ENCODE assay signal across 8 mouse cellular contexts in genomic region chr17:35556812-35557211, GRCm38 (mm10). TPM values are rescaled to one million over a fixed set of nuclear protein-coding genes. Genes with fewer than 3 reads are reported as not detected.
DNase-seq lines count a peak whose midpoint lies in the region; ATAC-seq and TF ChIP-seq lines count a peak whose summit lies in the region.
"Had no signal": no experiment of that assay in that cellular context is flagged by ENCODE, and none has a peak within 500 bp of the region (broad histone marks: within the 10 kb centered on the region; RNA-seq: fewer than 3 reads in every experiment).

No protein-coding gene starts in this region.

- no peak overlapping the region for H3K9ac ChIP-seq in lung, postnatal 0 days (replicated peaks; ENCODE audit: low read depth)

- peak; percentile 53 to 71 for ATAC-seq in hematopoietic stem cell, adult 5-6 weeks (replicated peaks in 1 of 2; ENCODE audit: insufficient read depth in 1 of 2, low FRiP score in 2 of 2, low TSS enrichment in 1 of 2, low read depth in 1 of 2, poor library complexity in 2 of 2, severe bottlenecking in 2 of 2)
- ATAC-seq in lung, postnatal 0 days: peak; percentile 73

- no peak for TF ChIP-seq EP300 in lung, postnatal 0 days (IDR thresholded peaks at IDR 0.05)

- H3K4me1 ChIP-seq in lung, postnatal 0 days (ENCODE audit: insufficient read depth, low read depth, low read length): no peaks in the 10 kb centered on the region

- DNase-seq in layer of hippocampus, adult 11-12 months (ENCODE audit: low spot score): peak; percentile 43
- DNase-seq in layer of hippocampus, adult 9-11 months: no peak
- peak; percentile 37 to 45 for DNase-seq in CD8-positive naive resting alpha-beta T cell, adult 2 months (ENCODE audit: low read depth in 2 of 2, low spot score in 2 of 2)
- peak; percentile 94 for DNase-seq in NIH3T3 (ENCODE audit: low read depth)
- DNase-seq in lung, postnatal 0 days (ENCODE audit: low spot score): peak; percentile 78
- DNase-seq in thymus, postnatal 25 days: peak; percentile 64

- no peak overlapping the region for H3K4me2 ChIP-seq in lung, postnatal 0 days (replicated peaks; ENCODE audit: low read depth, low read length)

- TF ChIP-seq CTCF in lung, postnatal 0 days (IDR thresholded peaks at IDR 0.05): peak; percentile 92

- H3K4me3 ChIP-seq in lung, postnatal 0 days (ENCODE audit: low read depth, low read length): no peak overlapping the region

- no peaks in the 10 kb centered on the region for H3K36me3 ChIP-seq in lung, postnatal 0 days (ENCODE audit: insufficient read depth, low read length)

- no peaks in the 10 kb centered on the region for H3K9me3 ChIP-seq in lung, postnatal 0 days (ENCODE audit: low read length)

- no peaks in the 10 kb centered on the region for H3K27me3 ChIP-seq in lung, postnatal 0 days (replicated peaks; ENCODE audit: insufficient read depth, low read length)

- no peak overlapping the region for H3K27ac ChIP-seq in lung, postnatal 0 days (ENCODE audit: low read length)

- 23% methylated on average over 5 of the region's 5 CpGs for WGBS in lung, postnatal 0 days

RNA-seq across cellular contexts. Expression of gene Cdsn, which starts 4.9 kb away (rescaled TPM):
- total RNA-seq in hematopoietic stem cell, adult 5-6 weeks (2017): not detected in 2 replicates
- 0.04 TPM in 1 of 2 replicates, not detected in the other for polyA plus RNA-seq in lung, postnatal 0 days (2015; fragmentation: Nextera tagmentation; extraction: Ambion mirVana)

RNA-seq across cellular contexts. Expression of gene 2300002M23Rik, which starts 10.4 kb away (rescaled TPM):
- total RNA-seq in hematopoietic stem cell, adult 5-6 weeks (2017): not detected in 2 replicates
- not detected in 2 replicates for polyA plus RNA-seq in lung, postnatal 0 days (2015; fragmentation: Nextera tagmentation; extraction: Ambion mirVana)

RNA-seq across cellular contexts. Expression of gene Psors1c2, which starts 23.8 kb away (rescaled TPM):
- total RNA-seq in hematopoietic stem cell, adult 5-6 weeks (2017): not detected in 2 replicates
- not detected in 2 replicates for polyA plus RNA-seq in lung, postnatal 0 days (2015; fragmentation: Nextera tagmentation; extraction: Ambion mirVana)
- polyA plus RNA-seq: gonadal fat pad, adult 2 months had no signal

RNA-seq across cellular contexts. Expression of gene Cchcr1, which starts 39.9 kb away (rescaled TPM):
- total RNA-seq in hematopoietic stem cell, adult 5-6 weeks (2017): 9.4 and 14.5 TPM in 2 replicates
- 5.1 and 5.9 TPM in 2 replicates for polyA plus RNA-seq in lung, postnatal 0 days (2015; fragmentation: Nextera tagmentation; extraction: Ambion mirVana)

RNA-seq across cellular contexts. Expression of gene Tcf19, which starts 40.2 kb away (rescaled TPM):
- 8.0 and 13.1 TPM in 2 replicates for total RNA-seq in hematopoietic stem cell, adult 5-6 weeks (2017)
- 14.2 and 17.4 TPM in 2 replicates for polyA plus RNA-seq in lung, postnatal 0 days (2015; fragmentation: Nextera tagmentation; extraction: Ambion mirVana)
